Mouse (Mus musculus): ENCODE data around the gene Hist2h2aa1.
A peak's percentile ranks its signal among the peaks of the same experiment; 100 is the strongest.
"Not testable (repeated sequence)": the region's sequence is repeated elsewhere in the genome, so short reads cannot be mapped to it uniquely, and the experiment has no call there.

The Hist2h2aa1 gene

DNA sequence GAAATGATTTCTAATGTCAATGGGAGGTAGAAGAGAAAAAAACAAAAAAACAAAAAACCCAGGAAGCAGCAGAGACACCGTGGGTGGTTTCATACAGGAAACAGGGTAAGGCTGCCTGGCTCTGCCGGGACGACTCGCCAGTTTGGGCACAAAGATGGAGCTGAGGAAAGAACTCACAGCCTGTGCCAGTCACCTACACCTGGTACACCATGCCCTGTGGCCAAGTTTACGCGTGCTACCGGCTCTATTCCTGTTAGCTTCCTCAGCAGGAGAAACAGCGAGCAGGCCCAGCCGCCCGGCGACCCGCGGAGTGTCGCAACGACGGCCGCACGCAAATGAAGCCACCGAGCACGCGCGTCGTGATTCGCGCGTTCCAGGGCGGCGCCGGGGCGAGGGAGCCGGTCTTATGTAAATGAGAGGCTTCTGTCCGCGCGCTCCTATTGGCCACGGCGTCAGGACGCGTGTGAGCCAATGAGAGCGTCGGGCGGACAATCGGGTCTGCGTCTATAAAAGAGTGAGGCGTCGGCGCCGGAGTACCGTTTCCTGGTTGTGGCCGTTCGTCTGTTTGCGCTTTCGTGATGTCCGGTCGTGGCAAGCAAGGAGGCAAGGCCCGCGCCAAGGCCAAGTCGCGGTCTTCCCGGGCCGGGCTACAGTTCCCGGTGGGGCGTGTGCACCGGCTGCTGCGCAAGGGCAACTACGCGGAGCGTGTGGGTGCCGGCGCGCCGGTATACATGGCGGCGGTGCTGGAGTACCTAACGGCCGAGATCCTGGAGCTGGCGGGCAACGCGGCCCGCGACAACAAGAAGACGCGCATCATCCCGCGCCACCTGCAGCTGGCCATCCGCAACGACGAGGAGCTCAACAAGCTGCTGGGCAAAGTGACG, at the start of gene Hist2h2aa1:
TSS of gene Hist2h2aa1 (plus strand) at position 495 of the 884 bp plus-strand sequence.
- DNase-seq (ENCODE audit: low spot score): peak; percentile 82

DNA sequence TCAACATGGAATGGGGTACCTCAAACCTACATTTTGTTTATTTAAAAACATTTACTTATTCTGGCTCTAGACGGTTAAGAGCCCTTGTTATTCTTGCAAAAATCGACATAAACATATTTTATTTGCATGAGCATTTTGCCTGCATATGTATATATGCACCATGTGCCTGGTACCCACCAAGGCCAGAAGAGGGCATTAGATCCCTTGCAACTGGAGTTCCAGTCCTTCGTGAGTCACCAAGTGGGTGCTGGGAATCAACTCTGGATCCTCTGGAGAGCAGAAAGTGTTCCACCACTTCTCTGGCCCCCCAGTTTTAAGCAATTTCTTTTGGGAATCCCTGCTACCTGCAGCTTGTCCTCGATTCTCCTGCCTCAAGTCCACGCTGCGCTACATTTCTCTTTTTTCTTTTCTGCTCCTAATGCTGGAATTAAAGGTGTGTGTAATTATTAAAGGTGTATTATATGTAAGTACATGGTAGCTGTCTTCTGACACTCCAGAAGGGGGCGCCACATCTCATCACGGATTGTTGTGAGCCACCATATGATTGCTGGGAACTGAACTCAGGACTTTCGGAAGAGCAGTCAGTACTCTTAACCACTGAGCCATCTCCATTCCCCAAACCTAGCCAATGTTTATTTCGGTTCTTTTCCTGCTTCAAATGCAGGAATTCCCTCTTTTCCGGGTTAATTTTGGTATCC, 49.5 kb upstream of the Hist2h2aa1 start:
- no peak for DNase-seq (ENCODE audit: low spot score)

DNA sequence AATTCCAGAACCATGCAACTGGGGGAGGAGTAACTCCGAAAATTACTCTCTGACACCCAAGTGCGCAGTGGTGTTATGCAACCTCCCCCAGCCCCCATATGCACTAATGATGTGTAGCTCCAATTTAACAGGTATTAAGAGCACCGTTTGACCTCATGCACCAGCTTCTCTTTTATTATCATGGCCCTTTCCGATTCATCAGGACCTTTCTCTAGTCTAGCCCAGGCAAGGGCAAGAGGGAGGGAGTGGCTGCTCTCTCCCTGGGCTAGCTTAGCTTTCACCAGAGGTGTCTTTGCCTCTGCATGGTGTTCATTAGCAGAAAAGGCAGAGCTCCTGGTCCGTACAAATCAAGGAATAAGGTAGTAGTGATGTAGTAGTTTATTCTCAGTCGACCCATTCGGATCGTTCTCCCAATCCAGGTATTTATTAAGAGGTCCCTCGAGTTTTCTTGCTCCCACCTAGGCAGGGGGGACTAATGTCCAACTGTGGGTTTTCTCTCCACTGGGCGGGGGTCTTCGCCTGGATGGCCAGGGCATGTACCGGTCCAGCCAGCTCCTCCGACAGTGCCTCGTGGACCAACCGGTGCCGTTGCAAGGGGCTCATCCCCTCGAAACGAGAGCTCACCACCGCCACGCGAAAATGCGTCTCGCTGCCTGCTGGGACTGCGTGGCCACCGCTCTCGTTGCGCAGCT, 48.7 kb upstream of the Hist2h2aa1 start:
- no peak for DNase-seq (ENCODE audit: low spot score)

DNA sequence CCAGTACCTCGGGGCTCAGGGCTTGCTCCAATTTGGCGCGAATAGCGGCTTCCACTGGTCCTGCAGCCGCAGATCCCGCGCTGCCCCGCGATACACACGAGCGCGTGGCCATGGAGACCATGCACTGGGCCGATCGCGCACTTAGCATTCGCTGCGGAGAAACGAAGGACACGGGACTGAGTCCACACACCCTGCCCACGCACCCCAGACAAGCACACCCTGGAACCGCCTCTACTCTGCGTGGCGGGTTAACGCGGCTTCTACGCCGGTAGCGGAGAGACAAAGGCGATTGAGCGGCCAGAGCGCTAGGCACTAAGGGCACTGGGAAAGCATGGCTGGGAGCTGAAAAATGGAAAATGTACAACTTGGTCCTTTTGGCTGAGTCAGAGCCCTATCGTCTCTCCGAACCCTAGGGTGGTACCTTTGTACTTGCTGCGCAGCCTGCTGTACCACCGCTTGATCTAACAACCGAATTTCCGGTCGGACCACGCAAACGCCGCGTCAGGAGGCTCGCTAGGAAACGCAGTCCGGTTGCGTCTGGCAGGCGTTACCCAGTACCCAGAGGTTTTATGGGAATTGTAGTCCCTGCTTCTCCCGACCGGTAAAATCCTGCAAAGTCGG, 48.1 kb upstream of the Hist2h2aa1 start:
- DNase-seq (ENCODE audit: low spot score): peak; percentile 92

DNA sequence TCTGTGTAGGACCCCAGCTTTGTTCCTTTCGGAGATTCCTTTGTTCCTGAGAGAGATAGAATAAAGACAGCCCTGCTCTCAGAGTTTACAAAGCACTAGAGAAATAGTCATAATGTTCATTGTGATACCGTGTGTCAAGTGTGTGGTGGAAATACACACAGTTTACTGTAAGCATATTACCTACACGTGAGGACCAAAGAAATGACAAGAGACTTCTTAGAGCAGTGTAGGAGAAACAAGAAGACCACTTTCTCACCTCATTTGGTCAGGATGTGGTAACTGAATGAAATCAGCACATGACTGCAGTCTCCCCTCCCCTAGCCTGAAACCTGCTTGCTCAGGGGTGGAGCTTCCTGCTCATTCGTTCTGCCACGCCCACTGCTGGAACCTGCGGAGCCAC, 47.1 kb upstream of the Hist2h2aa1 start:
- peak; percentile 85 for DNase-seq (ENCODE audit: low spot score)

DNA sequence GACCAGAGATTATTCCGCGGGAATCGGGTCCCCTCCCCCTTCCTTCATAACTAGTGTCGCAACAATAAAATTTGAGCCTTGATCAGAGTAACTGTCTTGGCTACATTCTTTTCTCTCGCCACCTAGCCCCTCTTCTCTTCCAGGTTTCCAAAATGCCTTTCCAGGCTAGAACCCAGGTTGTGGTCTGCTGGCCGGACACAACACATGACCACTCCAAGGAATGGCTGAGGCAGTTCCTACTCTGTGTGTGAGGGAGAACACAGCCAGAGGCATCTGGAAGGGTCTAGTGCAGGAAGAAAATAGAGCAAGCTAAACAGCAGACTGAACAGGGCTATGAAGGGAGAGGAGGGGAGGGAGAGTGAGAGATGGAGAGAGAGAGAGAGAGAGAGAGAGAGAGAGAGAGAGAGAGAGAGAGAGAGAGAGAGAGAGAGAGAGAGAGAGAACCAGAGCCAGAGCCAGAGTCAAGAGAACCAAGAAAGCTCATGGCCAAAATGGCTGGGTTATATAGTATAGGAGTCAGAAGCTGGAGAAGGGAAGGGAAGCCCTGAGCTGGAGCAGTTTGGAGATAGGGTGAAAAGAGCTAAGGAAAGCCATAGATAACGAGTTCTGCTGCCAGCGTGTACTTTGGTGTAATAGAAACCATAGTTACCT, 46.6 kb upstream of the Hist2h2aa1 start:
- DNase-seq (ENCODE audit: low spot score): not testable (repeated sequence)

DNA sequence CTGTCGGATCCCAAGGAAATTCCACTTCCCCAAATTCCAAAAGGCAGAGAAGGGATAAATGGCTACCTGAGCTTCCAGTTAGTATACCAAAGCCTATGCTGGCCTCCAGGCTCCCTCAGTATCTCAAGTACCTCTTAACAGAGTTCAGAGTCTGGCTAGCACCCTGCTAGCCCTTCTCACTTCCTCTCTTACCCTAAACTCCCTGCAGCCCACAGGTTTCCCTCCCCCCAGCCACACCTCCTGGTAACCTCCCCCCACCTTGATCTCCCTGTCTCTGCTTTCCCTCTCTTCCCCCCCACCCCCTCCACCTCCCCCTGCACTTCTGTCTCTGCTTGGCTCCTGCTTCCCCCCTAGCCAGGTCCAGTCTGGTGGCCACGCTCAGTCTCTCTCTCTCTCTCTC, 45.6 kb upstream of the Hist2h2aa1 start:
- no peak for DNase-seq (ENCODE audit: low spot score)

DNA sequence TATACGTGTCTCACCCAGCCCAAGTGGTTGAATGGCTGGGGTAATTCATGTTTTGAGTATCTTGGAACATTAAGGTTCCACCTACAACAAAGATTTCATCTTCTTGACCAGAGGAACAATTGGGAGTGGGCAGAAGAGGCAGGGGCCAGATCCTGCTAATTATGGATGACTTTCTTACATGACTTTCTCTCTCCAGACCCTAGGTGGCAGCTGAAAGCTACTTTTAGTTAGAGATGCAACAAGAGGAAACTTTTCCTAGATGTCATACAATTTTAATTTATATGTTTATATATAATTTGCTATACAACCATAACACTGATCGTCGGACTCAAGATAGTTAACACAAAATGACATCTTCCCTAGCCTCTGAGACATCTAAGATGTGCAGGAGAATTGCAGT, 37.5 kb upstream of the Hist2h2aa1 start:
- no peak for DNase-seq (ENCODE audit: low spot score)

DNA sequence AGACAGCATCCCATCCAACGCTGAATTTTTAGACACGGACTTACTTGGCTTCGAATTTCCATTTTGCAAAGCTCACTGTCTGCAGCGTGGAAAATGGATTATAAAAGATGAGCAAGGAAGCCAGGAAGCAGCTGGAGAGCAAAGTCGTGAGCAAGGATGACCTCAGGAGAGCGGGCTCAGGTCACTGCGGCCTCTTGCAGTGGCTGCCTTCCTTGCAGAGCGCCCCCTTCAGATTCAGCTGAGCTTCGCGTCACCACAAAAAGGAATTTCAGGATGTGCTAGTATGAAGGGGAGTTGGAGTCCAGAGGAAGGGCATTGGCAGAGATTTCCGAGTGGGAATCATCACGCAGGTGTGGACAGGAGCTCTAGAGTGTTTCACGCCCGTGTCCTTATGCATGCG, 36.1 kb upstream of the Hist2h2aa1 start:
- DNase-seq (ENCODE audit: low spot score): no peak

DNA sequence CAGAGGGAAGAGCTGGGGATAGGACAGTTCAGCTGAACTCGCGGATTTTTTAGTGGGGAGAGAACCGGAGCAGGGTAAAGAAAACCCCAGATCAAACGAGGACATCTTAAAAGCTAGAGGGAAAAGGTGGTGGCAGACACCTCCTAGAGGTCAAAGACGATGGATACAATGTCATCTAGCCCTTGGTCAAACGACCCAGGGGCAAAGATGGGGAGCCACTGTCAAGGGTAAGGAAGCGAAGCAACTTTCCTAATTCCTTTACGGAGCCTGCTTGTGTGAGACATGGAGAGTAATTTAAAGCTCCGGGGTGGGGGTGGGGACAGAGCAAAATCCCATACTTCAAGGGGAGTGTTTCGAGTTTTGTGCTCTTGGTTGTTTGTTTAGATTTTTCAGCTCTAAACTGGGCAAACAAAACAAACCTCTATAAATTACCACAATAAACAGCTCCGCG, 26.1 kb upstream of the Hist2h2aa1 start:
- DNase-seq (ENCODE audit: low spot score): peak; percentile 54

DNA sequence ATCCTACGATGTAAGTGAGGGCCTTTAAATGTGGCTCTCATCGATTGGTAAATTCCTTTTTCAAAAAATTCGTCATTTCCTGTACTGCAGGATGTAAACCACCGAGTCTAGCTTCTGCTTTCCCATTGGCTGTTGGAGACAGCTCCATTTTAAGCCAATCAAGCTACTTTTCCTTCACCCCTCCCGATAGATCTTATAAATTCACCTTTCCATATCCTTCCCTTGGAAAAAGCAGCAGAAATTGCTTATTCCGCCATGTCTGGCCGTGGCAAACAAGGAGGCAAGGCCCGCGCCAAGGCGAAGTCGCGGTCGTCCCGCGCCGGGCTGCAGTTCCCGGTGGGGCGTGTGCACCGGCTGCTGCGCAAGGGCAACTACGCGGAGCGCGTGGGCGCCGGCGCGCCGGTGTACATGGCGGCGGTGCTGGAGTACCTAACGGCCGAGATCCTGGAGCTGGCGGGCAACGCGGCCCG, 25.6 kb upstream of the Hist2h2aa1 start, which contains the start of the genes Bola1 and Hist2h2ab:
TSS of gene Bola1 (minus strand) at position 49 of the 470 bp plus-strand sequence.
TSS of gene Hist2h2ab (plus strand) at position 205 of the 470 bp plus-strand sequence.
- peak; percentile 80 for DNase-seq (ENCODE audit: low spot score)

DNA sequence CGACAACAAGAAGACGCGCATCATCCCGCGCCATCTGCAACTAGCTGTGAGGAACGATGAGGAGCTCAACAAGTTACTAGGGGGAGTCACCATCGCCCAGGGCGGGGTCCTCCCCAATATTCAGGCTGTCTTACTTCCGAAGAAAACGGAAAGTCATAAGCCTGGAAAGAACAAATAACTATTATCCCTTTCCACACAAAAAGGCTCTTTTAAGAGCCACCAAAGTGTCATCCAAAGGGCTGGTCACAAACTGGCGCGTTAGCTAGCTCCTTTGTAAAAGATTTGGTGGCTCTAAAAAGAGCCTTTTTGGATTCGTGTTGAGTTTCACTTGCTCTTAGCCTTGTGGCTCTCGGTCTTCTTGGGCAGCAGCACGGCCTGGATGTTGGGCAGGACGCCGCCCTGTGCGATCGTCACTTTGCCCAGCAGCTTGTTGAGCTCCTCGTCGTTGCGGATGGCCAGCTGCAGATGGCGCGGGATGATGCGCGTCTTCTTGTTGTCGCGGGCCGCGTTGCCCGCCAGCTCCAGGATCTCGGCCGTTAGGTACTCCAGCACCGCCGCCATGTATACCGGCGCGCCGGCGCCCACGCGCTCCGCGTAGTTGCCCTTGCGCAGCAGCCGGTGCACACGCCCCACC, 25.0 kb upstream of the Hist2h2aa1 start:
- DNase-seq (ENCODE audit: low spot score): not testable (repeated sequence)

DNA sequence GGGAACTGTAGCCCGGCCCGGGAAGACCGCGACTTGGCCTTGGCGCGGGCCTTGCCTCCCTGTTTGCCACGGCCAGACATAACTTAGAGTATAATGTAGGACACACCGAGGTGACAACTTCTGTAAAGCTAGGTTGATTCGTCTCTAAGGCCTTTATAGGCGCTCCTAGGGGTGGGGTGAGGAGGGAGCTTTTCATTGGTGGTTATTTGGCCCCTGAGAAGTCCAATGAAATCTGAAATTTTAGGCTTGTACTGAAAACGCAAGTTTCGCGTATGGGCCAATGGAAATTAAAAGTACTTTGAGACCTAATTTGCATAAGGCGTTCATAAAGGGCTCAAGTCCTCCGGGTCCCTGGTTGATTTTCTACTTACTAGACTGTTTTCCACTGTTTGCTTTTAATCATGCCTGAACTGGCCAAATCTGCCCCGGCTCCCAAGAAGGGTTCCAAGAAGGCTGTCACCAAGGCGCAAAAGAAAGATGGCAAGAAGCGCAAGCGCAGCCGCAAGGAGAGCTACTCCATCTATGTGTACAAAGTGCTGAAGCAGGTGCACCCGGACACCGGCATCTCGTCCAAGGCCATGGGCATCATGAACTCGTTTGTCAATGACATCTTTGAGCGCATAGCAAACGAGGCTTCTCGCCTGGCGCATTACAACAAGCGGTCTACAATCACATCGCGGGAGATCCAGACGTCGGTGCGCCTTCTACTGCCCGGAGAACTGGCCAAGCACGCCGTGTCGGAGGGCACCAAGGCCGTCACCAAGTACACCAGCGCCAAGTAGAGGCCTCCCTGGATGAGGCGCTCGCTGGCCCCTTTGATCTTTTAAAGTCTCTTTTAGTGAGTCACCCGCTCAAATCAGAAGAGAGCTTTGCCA, 24.3 kb upstream of the Hist2h2aa1 start, which contains the start of the genes Hist2h2ac and Hist2h2be:
TSS of gene Hist2h2ac (minus strand) at position 116 of the 875 bp plus-strand sequence.
TSS of gene Hist2h2be (plus strand) at position 355 of the 875 bp plus-strand sequence.
- peak; percentile 85 for DNase-seq (ENCODE audit: low spot score)

DNA sequence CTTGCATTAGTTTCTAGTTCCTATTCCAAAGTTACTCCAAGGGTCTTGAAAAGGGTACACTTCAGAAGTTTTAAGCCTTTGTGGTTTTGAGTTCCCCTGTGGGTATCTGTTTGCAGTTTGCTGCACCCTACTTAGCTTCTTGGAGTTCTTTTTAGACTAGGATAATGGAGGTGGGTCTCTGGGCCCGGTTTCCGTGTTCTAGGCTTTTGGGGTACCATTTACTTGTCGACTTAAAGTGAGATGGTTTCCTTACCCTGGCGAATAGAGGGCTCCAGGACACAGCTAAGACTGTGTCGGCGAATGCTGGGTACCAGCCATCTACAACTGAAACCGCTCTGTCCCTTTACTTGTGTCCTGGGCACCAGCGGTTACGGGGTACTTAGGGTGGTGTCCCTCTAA, 23.7 kb upstream of the Hist2h2aa1 start:
- DNase-seq (ENCODE audit: low spot score): no peak

DNA sequence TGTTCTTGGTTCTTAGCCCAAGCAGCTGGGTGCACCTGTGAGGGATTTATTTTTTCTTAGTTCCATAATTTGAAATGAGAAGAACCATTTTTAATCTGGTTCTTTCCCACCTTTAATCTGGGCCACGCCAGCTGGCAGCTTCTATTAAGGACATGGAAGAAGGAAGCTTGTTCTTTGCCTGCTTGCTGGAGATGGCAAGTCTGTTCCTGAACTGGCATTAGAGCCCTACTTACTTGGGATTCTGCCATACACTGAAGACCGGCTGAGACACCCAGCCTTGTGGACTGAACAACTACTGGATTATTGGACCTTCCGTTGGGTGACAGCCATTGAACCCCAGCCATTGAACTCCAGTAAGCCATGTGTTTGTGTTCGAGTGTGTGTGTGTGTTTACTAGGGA, 22.5 kb upstream of the Hist2h2aa1 start:
- DNase-seq (ENCODE audit: low spot score): no peak

DNA sequence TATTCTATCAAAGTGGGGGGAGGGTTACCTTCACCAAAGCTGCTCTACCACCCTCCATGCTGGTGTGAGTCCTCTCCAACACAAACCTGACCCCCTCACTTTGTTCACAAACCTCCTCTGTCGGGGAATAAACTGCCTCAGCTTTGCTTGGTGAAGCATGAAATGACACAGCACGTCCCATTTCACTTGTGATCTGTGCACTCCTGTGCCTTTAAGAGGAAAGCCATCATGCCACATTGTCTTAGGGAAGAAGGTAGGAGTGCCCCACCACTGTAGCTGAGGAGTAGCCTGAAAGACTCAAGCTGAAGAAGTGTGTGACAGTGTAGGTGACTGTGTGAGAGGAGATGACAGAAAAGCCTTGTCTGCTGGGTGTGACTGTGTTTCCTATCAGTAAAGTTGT, 19.9 kb upstream of the Hist2h2aa1 start:
- no peak for DNase-seq (ENCODE audit: low spot score)

DNA sequence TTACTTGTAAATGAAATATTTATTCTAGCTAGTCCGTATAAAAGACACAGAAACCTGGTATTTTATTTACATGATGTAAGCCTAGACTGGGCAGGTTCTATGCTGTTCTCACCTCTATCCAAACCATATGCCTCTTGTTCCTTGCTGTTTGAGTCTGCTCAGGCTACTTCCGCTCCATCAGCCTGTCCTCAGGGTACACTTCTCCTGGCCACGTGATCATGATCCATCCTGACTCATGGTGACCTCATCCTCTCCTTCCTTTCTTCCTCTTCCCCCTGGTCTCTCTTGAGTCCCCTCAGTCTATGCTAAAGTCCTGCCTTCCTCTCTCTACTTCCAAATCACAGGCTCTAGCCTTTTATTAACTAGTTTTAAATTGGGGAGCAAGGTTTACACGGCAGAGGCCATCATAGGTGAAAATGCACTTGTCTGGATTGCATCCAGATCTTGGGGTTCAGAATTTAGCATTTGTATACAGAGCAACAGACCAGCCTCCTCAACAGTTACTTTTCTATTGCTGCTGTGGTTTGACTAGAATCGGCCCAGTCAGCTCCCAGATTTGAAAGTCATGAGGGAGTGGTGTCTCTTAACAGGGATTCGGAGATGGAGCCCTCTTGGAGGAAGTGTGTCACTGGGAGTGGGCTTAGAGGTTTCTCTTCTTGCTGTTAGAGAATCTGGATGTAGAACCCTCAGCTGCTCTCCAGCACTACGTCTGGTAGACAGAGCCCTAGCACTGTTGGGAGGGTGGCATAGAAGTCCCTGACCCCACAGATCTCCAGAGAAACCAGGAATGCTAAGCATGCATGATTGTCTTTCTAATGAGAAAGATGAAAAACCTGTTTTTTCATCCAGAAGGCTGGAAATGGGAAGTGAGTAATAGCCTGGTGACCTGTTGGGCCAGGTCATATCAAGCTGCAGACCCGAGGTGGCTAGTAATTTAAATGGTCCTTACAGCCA, 18.3 kb upstream of the Hist2h2aa1 start:
- no peak for DNase-seq (ENCODE audit: low spot score)

DNA sequence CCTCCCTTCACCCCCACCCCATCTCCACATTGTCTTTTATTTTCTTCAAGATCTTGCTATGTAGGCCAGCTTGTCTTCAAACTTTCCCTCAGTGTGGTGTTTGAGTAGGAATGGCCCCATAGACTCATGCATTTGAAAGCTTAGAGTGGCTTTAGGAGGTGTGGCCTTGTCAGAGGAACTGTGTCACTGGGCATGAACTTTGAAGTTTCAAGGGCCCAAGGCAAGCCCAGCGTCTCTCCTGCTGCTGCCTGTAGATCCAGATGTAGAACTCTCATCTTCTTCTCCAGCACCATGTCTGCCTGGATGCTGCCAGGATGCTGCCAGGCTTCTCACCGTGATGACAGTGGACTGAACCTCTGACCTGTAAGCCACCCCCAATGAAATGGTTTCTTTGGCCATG, 16.5 kb upstream of the Hist2h2aa1 start:
- DNase-seq (ENCODE audit: low spot score): no peak
